Mouse (Mus musculus): ENCODE measurements at regions not wholly inside any gene's neighbourhood (a gene's known extent, or its start where the extent isn't known, plus 50 kb on each side); places are given as distances from the start of the nearest gene placed in this dataset.

DNA sequence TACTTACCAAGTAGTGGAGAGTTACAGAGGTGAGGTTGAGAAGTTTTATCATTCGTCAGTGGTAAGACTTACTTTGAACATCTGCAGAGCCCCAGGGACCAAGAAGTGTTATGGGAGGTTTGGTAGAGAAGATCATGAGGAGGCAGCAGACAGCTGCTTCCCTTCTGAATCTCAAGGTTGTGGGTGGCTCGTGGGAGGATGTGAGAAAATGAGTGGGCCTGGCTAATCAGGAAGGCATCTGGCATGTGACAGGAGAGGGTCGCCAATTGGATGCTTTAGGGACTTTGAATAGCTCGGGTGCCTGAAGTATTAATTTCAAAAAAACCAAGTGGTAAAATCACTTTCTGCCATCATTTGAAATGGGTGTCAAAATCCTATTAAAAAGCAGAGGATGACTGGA lies 258.9 kb downstream of the Sqor start:
- DNase-seq (ENCODE audit: low spot score in 2 of 2): peak; percentile 20 to 21

DNA sequence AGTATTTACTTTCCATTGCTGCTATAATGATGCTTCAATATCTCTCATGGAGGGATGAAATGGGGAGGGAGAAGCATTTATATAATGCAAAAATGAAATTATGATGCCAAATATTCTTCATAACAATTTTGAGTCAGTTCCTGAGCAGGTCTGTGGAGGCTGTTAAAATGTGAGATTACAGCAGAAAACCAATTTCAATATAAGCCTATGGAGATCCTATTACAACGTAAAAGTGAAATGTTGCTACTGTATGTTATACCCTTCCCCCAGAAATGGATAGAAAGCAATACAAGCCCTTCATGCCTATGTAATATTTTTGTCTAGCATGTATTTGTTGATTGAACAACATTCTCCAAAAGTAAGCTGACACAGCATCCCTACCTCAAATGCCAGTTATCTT lies 259.3 kb downstream of the Sqor start:
- DNase-seq (ENCODE audit: low spot score in 2 of 2): no peak

DNA sequence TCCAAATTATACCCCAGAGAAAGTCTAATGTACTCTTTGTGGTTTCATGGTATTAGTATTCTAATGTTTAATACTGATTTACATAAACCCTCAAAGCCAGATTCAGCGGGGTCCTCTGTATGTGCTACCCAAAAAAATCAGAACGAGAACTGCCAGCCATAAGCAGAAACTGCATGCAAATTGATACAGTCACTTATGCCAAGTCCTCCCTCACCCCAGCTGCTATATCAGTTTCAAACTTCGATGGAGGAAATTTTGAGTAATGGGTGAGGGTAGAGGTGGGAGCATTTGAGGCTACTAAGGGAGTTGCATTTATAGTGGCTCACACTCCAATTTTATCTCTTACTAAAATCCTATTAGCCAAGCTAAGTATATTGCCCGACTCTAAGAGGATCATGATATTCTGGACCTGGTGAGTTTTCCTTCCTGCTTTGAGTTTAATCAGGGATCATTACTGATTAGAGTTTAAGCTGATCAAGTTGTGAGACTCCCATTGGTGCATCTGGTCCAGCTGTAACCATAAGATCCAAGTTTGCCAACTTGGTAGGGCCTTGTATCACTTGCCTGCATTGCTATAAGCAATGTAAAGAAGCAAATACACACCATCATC lies 260.0 kb downstream of the Sqor start:
- DNase-seq (ENCODE audit: low spot score in 2 of 2): peak in 1 of 2 experiments; percentile 33

DNA sequence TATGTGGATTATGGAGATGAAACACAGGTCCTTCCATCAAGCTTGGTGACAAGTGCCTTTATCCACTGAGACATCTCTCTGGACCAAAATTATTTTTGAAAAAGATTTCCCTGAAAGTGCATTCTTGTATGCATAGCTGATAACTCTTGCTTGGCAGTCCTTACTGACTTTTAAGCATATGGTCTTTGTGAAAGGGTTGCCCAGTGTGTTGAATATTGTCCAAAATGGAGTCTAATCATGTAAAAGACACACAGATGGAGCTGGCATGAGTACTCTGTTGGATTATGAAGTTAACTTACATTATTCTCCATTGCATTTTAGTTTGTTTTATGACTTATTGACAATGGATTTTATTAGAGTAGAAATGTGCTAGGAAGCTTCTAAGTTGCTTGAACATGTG lies 282.3 kb downstream of the Sqor start:
- DNase-seq (ENCODE audit: low spot score in 2 of 2): no peak

DNA sequence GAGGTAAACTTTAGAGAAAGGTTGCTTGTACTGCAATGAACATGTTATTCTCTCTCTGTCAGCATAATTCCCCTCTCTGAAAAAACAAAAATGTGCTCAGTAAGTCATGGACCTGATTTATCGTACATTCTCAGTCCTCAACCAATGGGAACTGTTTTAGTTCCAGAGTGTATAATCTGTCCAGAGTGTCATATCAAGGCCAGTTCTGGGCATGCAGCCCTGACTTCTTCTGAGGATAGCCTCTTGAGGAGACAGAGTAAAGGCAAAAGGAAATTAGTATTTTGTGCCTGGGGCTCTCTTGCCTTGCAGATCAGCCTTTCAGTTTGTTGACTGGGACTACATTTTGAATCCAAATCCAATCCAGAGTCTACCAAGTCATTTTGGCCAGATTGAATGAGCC lies 299.6 kb downstream of the Sqor start:
- DNase-seq (ENCODE audit: low spot score in 2 of 2): no peak

DNA sequence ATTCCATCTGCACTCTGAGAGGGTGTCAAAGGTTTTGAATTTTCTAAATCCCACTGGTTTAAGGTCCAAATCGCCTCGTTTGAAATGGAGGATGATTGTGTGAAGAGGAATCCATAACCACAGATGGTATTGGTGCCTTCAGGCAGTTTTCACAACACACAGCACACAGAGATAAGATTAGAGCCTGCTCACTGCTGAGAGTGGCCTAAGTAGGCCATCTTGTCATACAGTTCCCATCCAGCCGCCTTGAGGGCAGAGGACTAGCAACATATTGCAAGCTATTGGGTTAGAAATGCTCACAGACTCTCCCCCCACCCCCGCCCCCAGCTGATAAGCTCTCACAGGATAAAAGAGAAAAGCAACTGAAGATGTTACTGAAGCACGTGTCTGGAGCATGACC lies 303.8 kb downstream of the Sqor start:
- DNase-seq (ENCODE audit: low spot score in 2 of 2): no peak

DNA sequence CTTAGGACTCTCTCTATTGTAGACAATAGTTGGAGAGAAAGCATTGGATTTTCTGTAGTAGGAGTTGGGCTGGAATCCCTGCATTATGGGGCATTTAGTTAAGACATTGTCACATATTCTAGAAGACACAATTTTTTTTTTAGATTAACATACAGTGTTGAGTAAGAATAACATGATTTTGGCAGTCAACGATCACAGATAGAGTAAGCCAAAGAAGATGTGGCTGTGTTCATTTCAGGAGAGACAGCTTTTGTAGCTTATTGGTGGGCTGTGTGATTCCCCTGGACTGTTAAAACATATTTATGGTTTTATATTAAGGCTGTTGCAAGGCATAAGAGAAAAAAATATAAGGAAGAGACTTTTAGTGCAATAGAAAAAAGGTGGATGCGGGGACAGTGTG lies 307.6 kb downstream of the Sqor start:
- DNase-seq (ENCODE audit: low spot score in 2 of 2): no peak

DNA sequence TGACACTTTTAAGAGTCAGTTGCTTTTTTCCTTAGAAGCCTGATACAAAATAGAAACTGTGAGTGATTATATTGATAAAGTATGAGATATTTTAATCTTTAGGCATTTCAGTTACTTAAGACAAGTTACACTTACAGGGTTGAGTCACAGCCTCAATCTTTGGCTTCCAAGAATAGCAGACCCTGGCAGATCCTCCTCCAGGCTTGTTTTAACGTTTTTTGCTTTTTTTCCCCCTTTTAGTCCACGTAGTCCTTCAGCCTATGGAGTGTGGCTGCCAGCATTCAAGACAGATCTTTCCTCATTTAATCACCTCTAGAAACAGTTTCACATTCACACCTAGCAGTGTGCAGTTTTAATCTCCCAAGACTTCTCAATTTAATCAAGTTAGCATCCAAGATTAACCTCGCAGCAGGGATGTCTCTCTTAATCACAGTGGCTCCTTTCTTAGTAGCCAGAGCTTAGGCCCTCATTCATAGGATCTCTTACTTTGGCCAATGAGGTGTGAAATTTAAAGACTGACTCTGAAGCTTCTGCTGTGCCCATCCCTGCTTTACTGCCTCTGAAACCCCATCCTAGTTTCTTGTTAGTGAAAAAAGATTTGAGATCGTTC lies 308.5 kb downstream of the Sqor start:
- DNase-seq (ENCODE audit: low spot score in 2 of 2): no peak

DNA sequence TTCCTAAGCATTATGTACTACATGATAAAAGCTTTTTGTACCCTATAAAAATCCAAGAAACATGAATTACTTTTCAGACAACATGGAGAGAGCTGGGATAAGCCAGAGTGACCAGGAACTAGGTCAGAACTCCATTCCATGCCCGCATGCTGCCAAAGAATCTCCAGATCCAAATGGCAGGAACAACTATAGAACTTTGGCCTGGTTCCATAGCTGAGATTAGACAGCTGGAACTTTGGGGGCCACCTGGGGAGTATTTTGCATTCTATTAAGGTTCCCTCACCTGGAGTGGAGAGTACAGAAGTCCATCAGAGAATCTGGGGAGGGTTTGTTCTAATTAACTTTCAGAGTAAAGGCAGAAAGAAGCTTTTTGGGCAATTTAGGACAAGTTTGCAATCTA lies 327.7 kb downstream of the Sqor start:
- DNase-seq (ENCODE audit: low spot score in 2 of 2): no peak

DNA sequence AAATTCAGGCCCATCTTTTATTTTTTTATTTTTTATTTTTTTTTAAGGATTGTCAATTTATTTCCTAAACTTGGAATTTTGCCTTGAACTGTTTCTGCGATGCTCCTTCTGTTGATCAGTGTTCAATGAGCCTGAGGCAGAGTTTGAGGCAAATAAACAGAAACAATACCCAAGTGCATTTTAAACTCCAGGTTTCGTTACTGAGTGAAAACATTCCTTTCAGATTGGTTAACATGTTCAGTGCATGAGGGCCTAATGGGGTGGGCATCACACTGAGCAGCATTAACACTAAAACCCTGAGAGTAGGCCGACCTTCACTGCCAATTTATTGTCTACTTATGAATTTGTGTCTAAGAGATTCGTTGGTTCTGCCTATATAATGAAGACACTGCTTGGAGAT lies 338.5 kb downstream of the Sqor start:
- DNase-seq (ENCODE audit: low spot score in 2 of 2): no peak

DNA sequence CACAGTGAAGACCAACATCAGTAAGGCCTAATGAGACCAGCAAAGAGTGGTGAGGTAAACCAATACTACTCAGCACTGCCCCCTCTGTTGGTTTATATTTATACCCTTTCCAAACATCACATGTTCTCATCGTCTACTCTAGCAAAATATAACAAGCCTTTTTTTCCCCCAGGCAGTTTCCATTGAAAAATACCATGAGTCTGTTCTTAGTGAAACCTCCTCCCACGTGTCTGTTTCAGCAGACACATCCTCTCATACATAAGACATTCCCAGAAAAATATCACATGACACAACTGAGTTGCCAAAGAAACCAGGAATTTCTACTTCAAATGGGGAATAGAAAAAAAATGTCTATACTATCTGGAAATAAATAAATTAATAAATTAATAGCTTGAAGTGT lies 366.5 kb downstream of the Sqor start:
- DNase-seq (ENCODE audit: low spot score in 2 of 2): no peak

DNA sequence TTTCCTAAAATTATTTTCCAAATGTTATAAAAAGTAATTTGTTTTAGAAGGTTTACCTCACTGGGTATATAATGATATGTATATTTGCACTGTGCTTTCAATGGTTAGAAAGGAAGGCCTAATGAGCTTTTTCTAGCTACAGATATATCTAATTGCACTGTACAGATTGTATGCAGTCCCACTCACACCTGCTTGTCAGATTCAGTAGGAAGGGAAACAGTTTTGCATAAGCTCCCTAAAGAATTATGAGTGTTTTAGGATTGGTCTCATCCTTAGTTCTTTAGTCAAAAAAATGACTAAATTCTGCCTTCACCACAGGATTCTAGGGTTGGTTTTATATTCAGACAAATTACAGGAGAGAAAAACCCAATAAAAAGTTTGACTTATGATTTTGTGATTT lies 388.1 kb downstream of the Sqor start:
- no peak for DNase-seq (ENCODE audit: low spot score in 2 of 2)

DNA sequence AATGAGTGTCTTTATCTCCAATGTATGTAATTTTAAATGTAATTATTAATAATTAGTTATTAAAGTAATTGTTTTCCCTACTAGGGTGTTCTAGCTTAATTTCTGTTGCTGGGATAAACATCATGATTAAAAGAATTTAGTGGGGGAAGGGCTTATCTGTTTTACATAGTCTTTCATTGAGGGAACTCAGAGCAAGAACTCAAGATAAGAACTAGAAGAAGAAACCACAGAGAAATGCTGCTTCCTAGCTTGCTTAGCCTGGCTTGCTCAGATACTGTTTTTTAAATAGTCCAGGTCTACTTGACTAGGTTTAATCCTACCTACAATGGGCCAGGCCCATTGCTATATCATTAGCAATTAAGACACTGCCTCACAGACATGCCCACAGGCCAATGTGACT lies 400.3 kb downstream of the Sqor start:
- DNase-seq (ENCODE audit: low spot score in 2 of 2): no peak

DNA sequence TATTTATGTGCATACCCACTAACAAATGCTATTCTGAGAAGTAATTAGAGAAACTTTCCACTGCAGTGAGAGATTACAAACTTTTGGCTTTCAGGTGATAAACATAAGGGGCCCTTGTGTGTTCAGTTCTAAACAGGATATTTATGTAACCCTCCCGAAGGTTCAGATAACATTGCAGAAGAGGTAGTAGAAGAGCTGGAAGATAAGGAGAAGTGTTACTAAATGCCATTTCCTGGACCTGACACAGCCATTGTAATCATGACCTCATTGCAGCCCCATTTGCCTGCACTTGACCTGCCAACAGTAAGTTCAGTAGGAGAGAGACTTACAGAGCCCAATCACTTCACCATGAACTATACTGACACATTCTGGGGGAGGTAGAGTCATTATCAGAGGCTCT lies 405.6 kb downstream of the Sqor start:
- DNase-seq (ENCODE audit: low spot score in 2 of 2): no peak

DNA sequence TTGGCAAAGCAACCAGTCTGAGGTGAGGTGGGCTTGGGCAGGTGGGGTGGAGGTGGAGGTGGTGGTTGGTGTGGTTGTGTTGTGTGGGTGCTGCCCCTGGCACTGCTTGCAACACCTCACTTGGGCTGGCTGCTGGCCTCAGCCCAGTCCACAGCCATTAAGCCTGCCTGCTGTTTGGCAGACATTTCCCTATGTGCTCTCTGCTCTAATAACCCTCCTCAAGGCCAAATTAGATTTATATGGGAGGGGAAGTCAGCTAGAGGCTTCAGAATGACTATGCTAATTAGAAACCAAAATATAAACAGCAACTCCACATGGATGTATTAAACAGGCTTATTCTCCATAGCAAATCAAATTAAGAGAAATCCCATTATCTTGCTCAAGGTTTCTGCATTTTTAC lies 417.2 kb downstream of the Sqor start:
- no peak for DNase-seq (ENCODE audit: low spot score in 2 of 2)

DNA sequence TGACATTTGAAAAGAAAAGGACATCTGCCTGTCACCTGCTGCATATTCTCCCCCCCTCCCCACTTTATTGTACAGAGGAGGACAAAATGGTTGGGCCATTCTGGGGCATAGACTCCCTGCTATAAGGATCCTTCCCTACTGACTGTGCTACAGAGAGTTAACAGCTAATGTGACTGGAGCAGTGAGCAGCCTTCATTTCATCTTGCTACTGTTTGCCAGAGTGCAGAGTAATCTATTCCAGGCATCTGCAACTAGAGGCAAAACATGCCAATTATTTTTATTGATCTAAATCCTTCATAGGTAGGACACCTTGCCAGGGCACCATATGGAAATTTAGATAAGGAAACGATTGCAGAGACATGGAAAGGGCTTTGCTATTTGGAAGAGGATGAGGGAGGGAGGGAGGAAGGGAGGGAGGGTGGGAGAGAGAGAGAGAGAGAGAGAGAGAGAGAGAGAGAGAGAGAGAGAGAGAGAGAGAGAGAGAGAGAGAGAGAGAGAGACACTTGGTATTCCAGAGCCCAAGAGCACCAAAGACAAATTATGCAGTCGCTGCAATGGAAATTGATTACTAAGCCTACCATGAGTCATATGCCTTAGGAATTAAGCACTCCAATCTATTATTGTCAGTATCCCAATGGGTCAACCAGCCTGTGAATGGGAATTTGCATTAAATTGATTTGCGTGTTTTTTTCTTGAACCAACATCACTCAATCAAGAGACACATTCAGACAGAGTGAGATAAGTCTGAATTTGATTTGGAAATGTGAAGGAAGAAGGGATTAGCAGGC lies 426.0 kb downstream of the Sqor start:
- DNase-seq (ENCODE audit: low spot score in 2 of 2): no peak

DNA sequence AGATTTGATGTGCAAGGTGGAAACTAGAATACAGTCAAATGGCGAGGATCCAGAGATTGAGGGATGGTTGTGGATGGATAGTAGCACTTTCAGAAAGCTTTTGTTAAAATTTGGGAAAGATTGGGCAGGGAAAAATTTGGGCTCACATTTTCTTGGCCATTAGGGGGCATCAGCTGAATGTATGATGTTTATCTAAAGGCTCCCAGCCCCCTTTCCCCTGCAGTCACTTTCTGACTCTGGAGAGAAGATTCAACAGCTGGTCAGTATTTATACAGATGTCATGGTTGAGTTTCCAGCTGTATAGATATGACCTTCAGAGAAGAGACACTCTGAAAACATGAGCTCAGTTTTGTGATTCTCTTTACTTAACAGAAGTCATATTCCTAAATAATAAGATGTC lies 429.5 kb downstream of the Sqor start:
- DNase-seq (ENCODE audit: low spot score in 2 of 2): peak; percentile 28 to 63
